Mouse (Mus musculus) limb, embryonic 14.5 days (tissue): Measurements from ENCODE around the gene Gmpr. TPM values are rescaled to one million over a fixed set of nuclear protein-coding genes. Genes with fewer than 3 reads are reported as not detected.

Experiments used
- ATAC-seq: fragments of 200-750 bp; cut with Nextera tagmentation; 2 replicates; pipeline ENCODE4 v1.8.0; 2017; ENCODE audit warnings: low read depth, moderate number of reproducible peaks, moderate TSS enrichment; ENCODE audit not compliant: low FRiP score
- DNase-seq: peaks from one replicate; pipeline ENCODE4 v3.0.0-alpha.2; 2015; ENCODE audit warnings: low spot score
- H3K27ac ChIP-seq: fragments of 300-500 bp; sonication (generic); replicated peaks from 2 replicates; pipeline ENCODE4 v1.5.1; 2014; ENCODE audit warnings: low read depth, mild to moderate bottlenecking, low read length, moderate library complexity, mixed read lengths
- H3K27me3 ChIP-seq: fragments of 300-500 bp; sonication (generic); 2 replicates; pipeline ENCODE4 v1.6.1; 2014; ENCODE audit warnings: low read length, mixed read lengths; ENCODE audit not compliant: control insufficient read depth, insufficient read depth
- H3K36me3 ChIP-seq: fragments of 300-500 bp; sonication (generic); 2 replicates; pipeline ENCODE4 v1.6.1; 2014; ENCODE audit warnings: mild to moderate bottlenecking, low read length, moderate library complexity, mixed read lengths; ENCODE audit not compliant: control insufficient read depth, insufficient read depth
- H3K4me1 ChIP-seq: fragments of 300-500 bp; sonication (generic); 2 replicates; pipeline ENCODE4 v1.6.1; 2014; ENCODE audit warnings: antibody characterized with exemption, low read length, mixed read lengths; ENCODE audit not compliant: control insufficient read depth, insufficient read depth
- H3K4me2 ChIP-seq: fragments of 300-500 bp; sonication (generic); replicated peaks from 2 replicates; pipeline ENCODE4 v1.6.1; 2014; ENCODE audit warnings: low read depth, mild to moderate bottlenecking, low read length, moderate library complexity; ENCODE audit not compliant: severe bottlenecking
- H3K4me3 ChIP-seq: fragments of 300-500 bp; sonication (generic); replicated peaks from 2 replicates; pipeline ENCODE4 v1.5.1; 2014; ENCODE audit warnings: low read length
- H3K9ac ChIP-seq: fragments of 300-500 bp; sonication (generic); 2 replicates; pipeline ENCODE4 v1.6.1; 2014; ENCODE audit warnings: mild to moderate bottlenecking, low read depth, low read length, moderate library complexity; ENCODE audit not compliant: severe bottlenecking
- H3K9me3 ChIP-seq: fragments of 300-500 bp; sonication (generic); 2 replicates; pipeline ENCODE4 v1.6.1; 2016; ENCODE audit warnings: low read length; ENCODE audit not compliant: control insufficient read depth
- POLR2A ChIP-seq: fragments of 200-500 bp; IDR thresholded peaks from 2 replicates; pipeline ENCODE4 v1.8.0; 2012; ENCODE audit warnings: inconsistent platforms, mild to moderate bottlenecking, moderate library complexity, borderline replicate concordance; ENCODE audit not compliant: insufficient read depth, insufficient read length; ENCODE audit errors: extremely low read depth
- WGBS: fragments of 180-500 bp; shearing (Covaris S2); extraction: QIAGEN DNeasy Blood & Tissue Kit; methylation state at CpG from one replicate; pipeline ENCODE4 v1.1.7; 2014; 5-methylcytosine and 5-hydroxymethylcytosine counted together
- polyA plus RNA-seq, 2 experiments: library from polyadenylated mRNA; depleted of rRNA in 1 of 2; stranded (reverse) in 1 of 2; unstranded in 1 of 2; fragments of >200 nt; fragmentation: Nextera tagmentation in 1 of 2; extraction: Ambion mirVana in 1 of 2; gene quantifications; 2 replicates each; pipeline versions ENCODE4 v1.2.1 to v1.2.3; 2012 to 2014

Gmpr gene
- polyA plus RNA-seq, 2 experiments: 21.3 to 36.8 TPM

- WGBS: 84% methylated on average over 5 of the region's 5 CpGs
- ATAC-seq (no peak), DNase-seq (no peak)
- Histone ChIP-seq H3K27ac (no peak overlapping the region), H3K9me3 (no peaks in the 10 kb centered on the region), H3K9ac (no peak overlapping the region), H3K4me3 (no peak overlapping the region), H3K36me3 (no peaks in the 10 kb centered on the region), H3K4me2 (no peak overlapping the region), H3K4me1 (peaks cover 8% of the 10 kb centered on the region), H3K27me3 (no peaks in the 10 kb centered on the region)
- TF ChIP-seq POLR2A: no peak
Measured at GRCm38 (mm10) chr13:45583061-45583460, 75.8 kb downstream of the Gmpr start.

DNA sequence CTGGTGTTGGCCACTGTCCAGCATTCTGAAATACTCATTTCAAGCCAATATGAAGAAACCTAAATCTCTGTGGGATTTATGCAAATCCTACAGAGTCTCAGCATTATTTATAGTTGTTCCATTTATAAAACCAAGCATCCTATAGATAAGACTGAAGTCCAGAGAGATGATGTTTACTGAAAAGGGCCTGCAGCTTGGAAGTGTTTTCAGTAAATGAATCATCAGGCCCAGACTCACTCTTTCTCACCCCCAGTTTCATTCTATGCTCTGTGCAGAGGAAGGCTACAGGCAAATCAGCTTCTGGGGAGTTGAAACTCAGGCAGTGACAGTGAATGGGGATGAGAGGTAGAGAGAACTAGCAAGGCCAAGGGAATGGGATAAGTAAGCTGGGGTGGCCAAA, 83.7 kb downstream of the Gmpr start:
- DNase-seq (no peak), ATAC-seq (no peak)
- Histone ChIP-seq H3K27me3 (no peaks in the 10 kb centered on the region), H3K4me3 (no peak overlapping the region), H3K9ac (no peak overlapping the region), H3K27ac (no peak overlapping the region), H3K36me3 (no peaks in the 10 kb centered on the region), H3K4me1 (no peaks in the 10 kb centered on the region), H3K9me3 (no peaks in the 10 kb centered on the region), H3K4me2 (no peak overlapping the region)
- TF ChIP-seq POLR2A: no peak

GRCm38 (mm10) chr13:45593914-45594313, 86.7 kb downstream of the Gmpr start:
- ATAC-seq: no peak
- no peak for DNase-seq
- 35% methylated on average over 1 of the region's 1 CpGs for WGBS

DNA sequence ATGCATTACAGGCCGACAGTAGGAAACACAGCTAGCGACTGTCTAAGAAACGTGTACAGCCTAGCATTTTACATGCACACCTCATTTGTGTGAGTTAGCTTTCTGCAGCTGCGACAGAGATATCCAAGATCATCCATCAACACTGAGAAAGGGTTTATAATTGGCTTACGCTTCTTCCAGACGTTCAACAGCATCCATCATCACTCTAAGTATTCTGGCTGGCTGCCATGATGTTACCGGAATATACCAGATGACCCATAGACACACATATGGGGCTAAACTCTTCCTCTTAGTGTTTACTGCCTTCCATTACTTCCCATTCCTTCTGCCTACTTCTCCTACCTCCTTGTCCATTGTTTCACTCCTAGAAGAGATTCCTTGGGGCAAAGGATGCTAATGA, 88.2 kb downstream of the Gmpr start:
- no peaks in the 10 kb centered on the region for H3K36me3 ChIP-seq
- no peaks in the 10 kb centered on the region for H3K9me3 ChIP-seq
- H3K27ac ChIP-seq: no peak overlapping the region
- no peak overlapping the region for H3K9ac ChIP-seq
- no peak for ATAC-seq
- no peak overlapping the region for H3K4me3 ChIP-seq
- H3K27me3 ChIP-seq: no peaks in the 10 kb centered on the region
- no peak overlapping the region for H3K4me2 ChIP-seq
- DNase-seq: no peak
- WGBS: 77% methylated on average over 7 of the region's 7 CpGs
- TF ChIP-seq POLR2A: no peak
- no peaks in the 10 kb centered on the region for H3K4me1 ChIP-seq

More at GRCm38 (mm10) chr13:45593914-45594313, 86.7 kb downstream of the Gmpr start:
- TF ChIP-seq POLR2A: no peak
- Histone ChIP-seq H3K9ac (no peak overlapping the region), H3K27ac (no peak overlapping the region), H3K27me3 (no peaks in the 10 kb centered on the region), H3K4me1 (no peaks in the 10 kb centered on the region), H3K4me3 (no peak overlapping the region), H3K36me3 (no peaks in the 10 kb centered on the region), H3K9me3 (no peaks in the 10 kb centered on the region), H3K4me2 (no peak overlapping the region)

DNA sequence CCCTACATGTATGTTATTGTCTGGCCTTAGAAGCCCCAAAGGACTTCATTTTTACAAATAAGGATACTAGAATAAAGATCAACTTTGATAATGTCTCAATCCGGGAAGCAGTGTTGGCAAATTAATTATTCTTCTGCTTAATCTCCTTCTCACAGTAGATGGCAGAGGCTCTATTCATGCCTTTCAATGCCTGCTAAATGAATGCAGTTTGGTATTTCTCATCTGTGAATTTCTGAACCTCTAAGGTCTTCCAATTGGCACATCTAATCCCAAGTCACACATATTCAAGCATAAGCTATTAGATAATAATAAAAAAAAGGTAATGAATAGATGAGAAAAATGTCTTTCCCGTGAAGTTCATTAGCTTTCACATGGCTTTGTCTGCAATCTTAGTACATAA, 92.6 kb downstream of the Gmpr start:
- DNase-seq: no peak
- Histone ChIP-seq H3K36me3 (no peaks in the 10 kb centered on the region), H3K9ac (no peak overlapping the region), H3K4me3 (no peak overlapping the region), H3K27ac (no peak overlapping the region), H3K4me2 (no peak overlapping the region), H3K4me1 (no peaks in the 10 kb centered on the region), H3K9me3 (no peaks in the 10 kb centered on the region), H3K27me3 (no peaks in the 10 kb centered on the region)
- 93% methylated on average over 2 of the region's 2 CpGs for WGBS
- no peak for ATAC-seq
- TF ChIP-seq POLR2A: no peak

- 54% methylated on average over 6 of the region's 6 CpGs for WGBS
- Histone ChIP-seq H3K4me3 (no peak overlapping the region), H3K27ac (no peak overlapping the region), H3K4me1 (no peaks in the 10 kb centered on the region), H3K9me3 (no peaks in the 10 kb centered on the region), H3K9ac (no peak overlapping the region), H3K4me2 (no peak overlapping the region), H3K27me3 (no peaks in the 10 kb centered on the region), H3K36me3 (no peaks in the 10 kb centered on the region)
- TF ChIP-seq POLR2A: no peak
- ATAC-seq (no peak), DNase-seq (no peak)
Measured at GRCm38 (mm10) chr13:45600443-45600842, 93.2 kb downstream of the Gmpr start.

Other genes with a start within 250 kb of the Gmpr start
- 29.6 and 34.1 TPM in 2 replicates for gene Mylip, start 117.7 kb upstream of the Gmpr start, polyA plus RNA-seq (2012; rRNA removed)
- gene Mylip, start 117.7 kb upstream of the Gmpr start, polyA plus RNA-seq (2014; fragmentation: Nextera tagmentation; extraction: Ambion mirVana): 10.9 and 16.5 TPM in 2 replicates